Mouse (Mus musculus) thymus, adult 2 months (tissue): Measurements from ENCODE around the gene Atg10. TPM values are rescaled to one million over a fixed set of nuclear protein-coding genes. Genes with fewer than 3 reads are reported as not detected.
"Not testable (repeated sequence)": the region's sequence is repeated elsewhere in the genome, so short reads cannot be mapped to it uniquely, and the experiment has no call there.

Source experiments
- DNase-seq: peaks from one replicate; pipeline ENCODE4 v3.0.0; 2021
- H3K27ac ChIP-seq: fragments of 200-500 bp; 2 replicates; pipeline ENCODE4 v1.5.1; 2012; ENCODE audit warnings: low read length, control low read depth; ENCODE audit not compliant: control insufficient read depth, insufficient read depth
- H3K27me3 ChIP-seq: fragments of 200-500 bp; 2 replicates; pipeline ENCODE4 v1.6.1; 2012; ENCODE audit warnings: mild to moderate bottlenecking, low read length, moderate library complexity, mixed read lengths; ENCODE audit not compliant: control insufficient read depth, insufficient read depth
- H3K36me3 ChIP-seq: fragments of 200-500 bp; 2 replicates; pipeline ENCODE4 v1.6.1; 2012; ENCODE audit warnings: mild to moderate bottlenecking, low read length, moderate library complexity; ENCODE audit not compliant: control insufficient read depth, insufficient read depth
- H3K4me1 ChIP-seq: fragments of 200-500 bp; replicated peaks from 2 replicates; pipeline ENCODE4 v1.6.1; 2012; ENCODE audit warnings: low read length; ENCODE audit not compliant: control insufficient read depth, insufficient read depth
- H3K4me3 ChIP-seq: fragments of 200-500 bp; 2 replicates; pipeline ENCODE4 v1.5.1; 2012; ENCODE audit warnings: mild to moderate bottlenecking, low read length, control low read depth, moderate library complexity; ENCODE audit not compliant: control insufficient read depth, insufficient read depth
- CTCF ChIP-seq: fragments of 200-500 bp; IDR thresholded peaks from 2 replicates; pipeline ENCODE4 v1.5.1; 2012; ENCODE audit warnings: mild to moderate bottlenecking, control low read depth, low read length, moderate library complexity, borderline replicate concordance; ENCODE audit not compliant: control insufficient read depth, poor library complexity, insufficient read depth; ENCODE audit errors: extremely low read depth
- POLR2A ChIP-seq: fragments of 200-500 bp; IDR thresholded peaks from 2 replicates; pipeline ENCODE4 v1.6.1; 2012; ENCODE audit warnings: mild to moderate bottlenecking, low read length, control low read depth, moderate library complexity; ENCODE audit not compliant: control insufficient read depth, poor library complexity, insufficient read depth; ENCODE audit errors: extremely low read depth
- WGBS: fragments of 180-500 bp; shearing (Covaris S2); methylation state at CpG from one replicate; pipeline ENCODE4 v1.1.7; 2018; 5-methylcytosine and 5-hydroxymethylcytosine counted together
- polyA plus RNA-seq: library from polyadenylated mRNA; depleted of rRNA; stranded (reverse); fragments of >200 nt; gene quantifications from 2 replicates; pipeline ENCODE4 v1.2.3, GENCODE M21; 2012

Atg10 gene
- polyA plus RNA-seq, 1 experiment: 1.4 TPM

- Histone ChIP-seq H3K4me3 (no peak overlapping the region), H3K27ac (no peak overlapping the region), H3K36me3 (no peaks in the 10 kb centered on the region), H3K27me3 (no peaks in the 10 kb centered on the region), H3K4me1 (peaks cover 3% of the 10 kb centered on the region)
- DNase-seq: no peak
- TF ChIP-seq POLR2A (no peak), CTCF (no peak)
- WGBS: 98% methylated on average over 8 of the region's 8 CpGs
These were observed 263.2 kb downstream of the Atg10 start for GRCm38 (mm10) chr13:90960591-90960990.

- Histone ChIP-seq H3K4me3 (no peak overlapping the region), H3K27ac (no peak overlapping the region), H3K27me3 (no peaks in the 10 kb centered on the region), H3K4me1 (peaks cover 3% of the 10 kb centered on the region), H3K36me3 (no peaks in the 10 kb centered on the region)
- no peak for DNase-seq
- WGBS: 97% methylated on average over 2 of the region's 2 CpGs
- TF ChIP-seq CTCF: no peak
- TF ChIP-seq POLR2A: no peak
These were observed 264.9 kb downstream of the Atg10 start for GRCm38 (mm10) chr13:90958894-90959293.

- Histone ChIP-seq H3K27me3 (no peaks in the 10 kb centered on the region), H3K4me3 (no peak overlapping the region), H3K36me3 (no peaks in the 10 kb centered on the region), H3K27ac (no peak overlapping the region), H3K4me1 (no peaks in the 10 kb centered on the region)
- DNase-seq: no peak
- 92% methylated on average over 5 of the region's 5 CpGs for WGBS
- TF ChIP-seq POLR2A: no peak
These were observed 284.2 kb downstream of the Atg10 start for GRCm38 (mm10) chr13:90939600-90939999.

- no peaks in the 10 kb centered on the region for H3K4me1 ChIP-seq
- no peak overlapping the region for H3K4me3 ChIP-seq
- TF ChIP-seq CTCF (no peak), POLR2A (no peak)
- DNase-seq: no peak
- H3K27me3 ChIP-seq: no peaks in the 10 kb centered on the region
- no peak overlapping the region for H3K27ac ChIP-seq
- 97% methylated on average over 6 of the region's 6 CpGs for WGBS
- H3K36me3 ChIP-seq: no peaks in the 10 kb centered on the region
These were observed 284.6 kb downstream of the Atg10 start for GRCm38 (mm10) chr13:90939192-90939591.

- 95% methylated on average over 7 of the region's 7 CpGs for WGBS
- Histone ChIP-seq H3K27ac (no peak overlapping the region), H3K4me3 (no peak overlapping the region), H3K27me3 (no peaks in the 10 kb centered on the region), H3K4me1 (no peaks in the 10 kb centered on the region), H3K36me3 (no peaks in the 10 kb centered on the region)
- no peak for TF ChIP-seq POLR2A
- TF ChIP-seq CTCF: no peak
- DNase-seq: no peak
These were observed 287.9 kb downstream of the Atg10 start for GRCm38 (mm10) chr13:90935852-90936251.

GRCm38 (mm10) chr13:90933256-90933655 lies 290.5 kb downstream of the Atg10 start:
- TF ChIP-seq POLR2A (no peak), CTCF (no peak)
- H3K4me1 ChIP-seq: no peaks in the 10 kb centered on the region
- H3K27ac ChIP-seq: no peak overlapping the region
- H3K36me3 ChIP-seq: peaks cover 3% of the 10 kb centered on the region; the same call in 1 of the 2 replicates
- H3K4me3 ChIP-seq: no peak overlapping the region
- no peak for DNase-seq
- no peaks in the 10 kb centered on the region for H3K27me3 ChIP-seq
- WGBS: 95% methylated on average over 3 of the region's 3 CpGs

- Histone ChIP-seq H3K4me3 (no peak overlapping the region), H3K27me3 (no peaks in the 10 kb centered on the region), H3K4me1 (no peaks in the 10 kb centered on the region), H3K36me3 (peaks cover 27% of the 10 kb centered on the region), H3K27ac (no peak overlapping the region)
- no peak for TF ChIP-seq CTCF
- no peak for TF ChIP-seq POLR2A
- WGBS: 19% methylated on average over 5 of the region's 5 CpGs
- DNase-seq: peak; percentile 70
These were observed 293.9 kb downstream of the Atg10 start for GRCm38 (mm10) chr13:90929847-90930246.

GRCm38 (mm10) chr13:90928266-90928665 lies 295.5 kb downstream of the Atg10 start:
- DNase-seq, H3K27ac ChIP-seq, H3K4me1 ChIP-seq, H3K4me3 ChIP-seq, H3K27me3 ChIP-seq: not testable (repeated sequence)
- peaks cover 29% of the 10 kb centered on the region for H3K36me3 ChIP-seq
- 85% methylated on average over 9 of the region's 10 CpGs for WGBS
